Mouse (Mus musculus) olfactory bulb, adult 2 months (tissue): ENCODE measurements around the gene Tshz2.

ENCODE experiments used
- CTCF ChIP-seq: fragments of 200-500 bp; IDR thresholded peaks from 2 replicates; pipeline ENCODE4 v1.5.1; 2012; ENCODE audit warnings: low read depth, mild to moderate bottlenecking, low read length, moderate library complexity; ENCODE audit not compliant: insufficient read depth
- POLR2A ChIP-seq: fragments of 200-500 bp; IDR thresholded peaks from 2 replicates; pipeline ENCODE4 v1.6.1; 2012; ENCODE audit warnings: mild to moderate bottlenecking, low read depth, low read length, moderate library complexity; ENCODE audit not compliant: insufficient read depth

DNA sequence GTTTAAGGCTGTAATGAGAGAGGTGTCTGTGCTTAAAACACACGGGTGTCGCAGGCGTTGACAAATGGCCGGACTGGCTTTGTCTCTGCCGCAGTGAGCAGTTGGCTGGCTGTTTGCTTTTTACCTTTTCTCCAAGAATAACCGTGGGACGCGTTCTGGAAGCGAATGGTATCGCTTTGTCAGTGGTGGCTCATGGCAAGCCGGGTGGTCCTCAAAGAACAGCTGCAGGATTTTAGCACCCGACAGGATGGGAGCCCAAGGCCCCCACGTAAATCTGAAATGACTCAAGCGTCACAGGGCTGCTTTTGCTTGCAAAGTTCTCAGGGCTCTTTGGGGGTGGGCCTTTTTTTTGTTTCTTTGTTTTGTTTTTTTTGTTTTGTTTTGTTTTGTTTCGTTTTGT is 193.5 kb downstream of the Tshz2 start:
- TF ChIP-seq CTCF = no peak
- TF ChIP-seq POLR2A = no peak
